Mouse (Mus musculus): ENCODE measurements at regions not wholly inside any gene's neighbourhood (a gene's known extent, or its start where the extent isn't known, plus 50 kb on each side); places are given as distances from the start of the nearest gene placed in this dataset.

DNA sequence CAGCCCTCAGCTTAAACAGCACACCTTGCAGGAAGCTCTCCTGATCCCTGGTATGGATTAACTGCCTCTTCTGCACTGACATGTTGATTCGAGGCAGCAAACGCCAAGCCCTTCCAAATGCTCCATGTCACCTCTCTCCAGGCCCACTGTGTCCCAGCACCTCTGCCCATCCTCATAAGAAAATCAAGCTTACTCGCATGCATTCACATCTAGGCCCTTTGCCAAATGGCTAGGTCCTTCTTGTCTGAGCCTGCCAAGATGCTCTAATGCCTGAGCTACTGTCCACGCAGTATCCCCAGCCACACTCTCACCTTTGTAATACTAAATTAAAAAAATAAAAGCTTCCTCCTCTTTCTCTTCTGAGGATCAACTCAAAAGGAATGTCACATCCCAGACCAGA is 588.7 kb upstream of the Cdh11 start:
- no peak for DNase-seq

DNA sequence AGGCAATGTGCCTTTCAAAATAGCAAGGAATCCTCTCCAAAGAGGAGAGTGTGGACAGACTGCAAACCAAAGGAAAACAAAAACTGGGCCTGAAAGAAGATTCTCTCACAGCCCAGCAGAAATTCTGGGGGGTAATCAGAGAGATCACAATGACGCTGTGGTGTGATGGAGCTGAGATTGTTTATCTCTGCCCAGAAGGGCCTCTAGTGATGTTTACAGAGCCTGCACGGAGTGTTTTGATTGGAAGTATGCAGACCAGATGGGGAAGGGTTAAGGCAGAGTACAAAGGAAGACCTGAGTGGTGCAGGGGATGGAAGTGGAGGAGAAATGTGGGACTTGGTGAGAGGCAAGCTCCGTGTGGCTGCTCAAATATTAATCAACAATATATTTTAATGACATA is 593.1 kb upstream of the Cdh11 start:
- no peak for DNase-seq

DNA sequence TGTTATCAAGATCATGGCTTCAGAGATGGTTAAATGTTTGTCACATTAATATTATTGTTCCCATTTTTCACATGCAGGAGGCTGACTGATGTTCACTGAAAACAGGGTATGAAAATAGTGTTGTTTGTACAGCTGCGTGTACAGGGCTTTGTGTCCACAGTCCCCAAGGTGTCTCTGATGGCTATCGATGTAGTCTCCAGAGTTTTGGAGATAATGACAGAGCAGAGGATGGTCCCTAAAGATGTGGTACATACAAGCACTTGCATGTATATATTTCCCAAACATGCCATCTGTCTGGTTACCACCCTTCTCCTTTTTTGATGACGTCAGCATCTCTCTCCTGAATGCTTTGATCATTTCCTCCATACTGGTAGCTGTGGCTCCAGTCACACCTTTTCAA is 596.1 kb upstream of the Cdh11 start:
- no peak for DNase-seq

DNA sequence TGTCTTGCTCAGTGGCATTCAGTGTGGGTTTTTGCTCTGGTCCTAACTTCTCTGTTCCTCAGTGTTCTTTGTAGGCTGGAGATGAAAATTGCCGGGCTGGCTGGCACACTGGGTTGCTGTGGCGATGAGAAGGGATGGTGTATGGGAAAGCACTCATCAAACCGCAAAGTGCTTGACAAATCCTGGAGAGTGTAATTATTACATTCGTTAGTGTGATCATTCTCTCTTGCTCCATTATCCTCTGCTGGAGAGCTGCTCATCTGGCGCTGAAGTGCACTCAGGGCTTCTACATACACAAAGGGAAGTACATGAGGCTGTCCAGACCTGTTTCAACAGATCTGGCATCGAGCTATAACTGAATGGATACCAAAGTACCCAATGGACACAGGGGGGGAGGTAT is 605.9 kb upstream of the Cdh11 start:
- DNase-seq: no peak

DNA sequence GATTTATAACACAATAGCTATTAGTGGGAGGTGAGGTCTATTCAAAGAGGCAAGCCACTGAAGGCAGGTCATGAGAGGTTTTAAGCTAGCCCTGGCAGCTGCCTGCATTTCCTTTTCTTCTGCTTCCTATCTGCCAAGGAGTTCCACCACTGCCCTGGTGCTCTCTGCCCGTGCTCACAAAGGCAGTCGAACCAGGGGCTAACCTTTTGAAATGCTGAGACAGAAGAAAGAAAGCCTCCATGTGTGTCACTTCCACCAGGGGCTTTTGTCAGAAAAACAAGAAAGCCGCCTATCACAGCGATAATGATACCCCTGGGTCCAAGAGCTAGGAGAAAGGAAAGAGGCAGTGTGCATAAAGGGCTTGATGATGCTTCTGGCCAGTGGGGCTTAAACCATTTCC is 609.9 kb upstream of the Cdh11 start:
- no peak for DNase-seq

DNA sequence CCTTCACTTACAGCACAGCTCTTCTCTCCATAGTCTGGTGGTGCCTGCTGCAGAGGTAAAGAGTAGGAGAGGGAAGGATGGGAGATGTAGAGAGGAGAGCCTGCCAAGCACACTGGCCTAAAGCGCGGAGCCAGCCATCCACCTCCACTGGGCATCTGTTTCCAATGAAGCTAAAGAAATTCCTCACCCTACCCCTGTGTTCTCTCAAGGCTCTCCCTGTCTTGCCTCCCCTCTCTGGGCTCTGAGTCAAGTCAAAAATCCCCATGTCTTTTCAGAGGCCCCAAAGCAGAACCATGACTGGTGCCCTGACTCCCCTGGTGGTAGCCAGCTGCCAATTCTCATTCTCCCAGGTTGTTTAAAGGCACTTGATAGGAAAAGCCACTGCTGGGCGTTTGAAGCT is 612.7 kb upstream of the Cdh11 start:
- no peak for DNase-seq

DNA sequence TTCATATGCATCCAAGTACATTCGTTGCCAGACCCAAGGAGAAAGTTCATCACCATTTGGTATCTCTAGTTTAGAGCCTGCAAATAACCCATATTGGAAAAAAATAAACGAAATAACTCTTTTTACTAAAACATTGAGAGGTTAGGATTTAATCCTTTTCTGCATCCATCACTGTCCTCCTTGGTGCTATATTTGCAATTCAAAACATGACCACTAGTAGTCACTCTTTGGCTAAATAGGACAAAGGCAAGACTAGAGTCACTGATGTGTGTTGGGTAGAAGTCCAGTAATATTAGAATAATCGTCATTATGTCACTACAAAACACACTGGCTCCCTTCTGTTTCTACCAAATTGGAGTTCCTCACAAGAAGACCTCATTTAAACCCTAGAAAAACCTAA is 614.0 kb upstream of the Cdh11 start:
- DNase-seq: no peak

DNA sequence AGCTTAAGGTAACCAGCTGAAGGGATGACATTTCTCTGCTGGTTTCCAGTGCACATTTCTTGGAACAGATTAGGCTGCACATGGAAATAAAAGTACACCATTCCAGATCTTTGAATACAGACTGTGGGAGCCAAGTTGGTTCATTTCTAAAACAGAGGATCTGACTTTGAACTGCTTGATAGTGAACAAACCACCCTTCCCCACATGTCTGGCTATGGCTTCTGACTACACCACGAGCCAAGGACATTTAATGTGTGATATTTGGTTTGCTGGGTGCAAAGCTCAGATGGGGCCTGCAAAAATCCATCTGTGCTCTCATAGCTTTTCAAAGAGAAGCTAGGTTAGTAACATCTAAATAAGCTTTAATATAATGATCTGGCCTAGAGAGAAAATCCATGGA is 614.7 kb upstream of the Cdh11 start:
- no peak for DNase-seq

DNA sequence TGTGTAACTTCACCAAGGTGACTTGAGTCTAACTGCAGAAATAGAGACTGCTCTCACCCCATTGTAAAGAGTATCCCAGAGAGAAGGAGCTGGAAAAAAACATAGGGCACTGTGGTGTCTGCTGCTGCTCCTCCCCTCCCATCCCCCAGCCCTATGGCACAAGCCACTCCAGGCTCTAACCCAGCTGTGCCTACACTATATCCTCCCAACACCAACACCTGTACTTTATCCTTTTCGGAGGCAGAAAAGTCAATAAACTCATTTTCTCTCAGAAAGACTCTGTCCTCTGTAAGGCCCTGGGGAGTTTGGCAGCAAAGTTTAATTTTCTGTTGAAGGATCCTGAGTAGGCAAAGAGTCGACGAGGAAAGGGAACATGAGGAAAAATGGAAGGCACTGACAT is 617.3 kb upstream of the Cdh11 start:
- no peak for DNase-seq

DNA sequence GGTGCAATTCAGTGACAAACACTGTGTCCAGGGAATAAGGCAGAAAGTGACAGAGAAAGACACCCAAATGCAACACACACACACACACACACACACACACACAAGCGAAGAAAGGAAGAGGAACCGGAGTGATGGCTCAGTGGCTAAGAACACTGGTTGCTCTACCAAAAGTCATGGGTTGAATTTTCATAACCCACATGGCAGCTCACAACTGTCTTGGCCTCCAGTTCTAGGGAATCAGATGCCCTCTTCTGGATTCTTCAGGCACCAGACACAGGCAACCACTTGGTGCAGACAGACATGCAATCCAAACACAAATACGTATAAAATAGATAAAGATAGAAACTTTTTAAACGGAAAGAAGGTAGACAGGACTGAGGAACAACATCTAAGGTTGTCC is 618.4 kb upstream of the Cdh11 start:
- no peak for DNase-seq

DNA sequence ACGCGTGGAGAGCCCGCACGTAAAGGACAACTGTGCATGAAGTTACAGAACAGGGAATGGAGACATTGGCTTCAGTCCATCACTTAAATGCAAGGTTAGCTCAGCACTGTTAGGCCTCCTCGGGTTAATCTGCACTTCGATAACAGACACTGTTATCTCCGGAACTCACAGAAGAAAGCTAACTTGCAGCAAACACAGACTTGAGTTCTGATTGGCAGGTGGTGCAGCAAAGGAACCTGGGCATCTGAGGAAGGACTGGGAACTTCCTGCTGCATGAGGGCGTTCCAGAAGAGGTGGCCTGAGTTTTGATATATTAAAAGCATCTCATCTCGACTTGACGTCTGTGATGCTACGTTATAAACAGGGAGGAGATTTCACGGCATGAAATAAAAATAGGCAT is 620.3 kb upstream of the Cdh11 start:
- no peak for DNase-seq

DNA sequence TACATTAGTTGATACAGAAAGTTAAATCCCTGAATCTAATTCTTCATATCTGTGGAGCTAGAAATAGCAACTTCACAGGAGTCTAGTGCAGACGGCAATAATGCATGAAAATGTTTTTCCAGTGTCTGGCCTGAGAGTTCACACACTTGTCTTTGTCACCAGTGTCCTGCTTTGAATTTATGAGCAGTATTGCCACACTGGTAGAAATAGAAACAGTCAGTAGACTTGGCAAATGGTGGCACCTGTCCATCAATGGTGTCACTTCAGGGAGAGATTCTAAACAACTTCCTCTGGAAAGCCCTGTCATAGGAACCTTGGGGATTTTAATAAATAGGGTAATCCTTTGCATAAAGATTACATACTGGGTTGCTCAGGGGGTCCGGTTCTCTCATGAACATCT is 621.5 kb upstream of the Cdh11 start:
- no peak for DNase-seq

DNA sequence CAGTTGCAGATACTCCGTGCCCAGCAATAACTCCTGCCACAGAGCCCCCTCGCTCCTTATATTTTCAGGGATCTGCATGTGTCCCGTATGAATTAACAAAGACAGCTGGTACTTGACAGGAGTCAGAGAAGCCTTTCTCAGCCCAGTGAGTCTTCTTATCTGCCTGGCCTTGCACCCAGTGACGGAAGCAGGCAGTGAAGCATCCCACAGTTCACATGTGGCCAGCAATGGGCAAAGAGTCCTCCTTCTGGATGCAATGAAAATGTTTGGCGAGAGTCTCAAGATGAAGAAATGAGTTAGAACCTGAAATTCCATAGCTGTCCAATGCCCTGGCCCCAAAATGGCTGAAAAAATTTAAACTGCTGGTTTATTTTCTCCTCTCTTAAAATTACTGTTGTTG is 622.2 kb upstream of the Cdh11 start:
- no peak for DNase-seq

DNA sequence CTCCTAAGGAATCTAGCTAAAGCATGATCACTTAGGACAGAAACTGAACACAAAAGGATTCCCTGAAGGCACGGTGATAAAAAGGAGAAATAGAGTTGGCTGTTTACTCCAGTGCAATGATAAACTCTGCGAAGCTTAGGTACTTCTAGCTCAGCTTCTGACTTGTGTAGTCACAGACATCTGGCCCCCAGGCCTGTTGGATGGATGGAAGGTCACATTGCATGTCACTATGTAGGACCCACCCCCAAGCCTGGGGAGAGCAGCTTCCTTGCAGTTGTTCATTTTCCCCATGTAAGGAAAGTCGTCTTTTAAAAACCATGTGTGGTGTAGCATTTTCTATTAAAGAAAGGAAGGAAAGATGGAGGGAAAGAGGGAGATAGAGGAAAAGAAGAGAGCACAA is 623.0 kb upstream of the Cdh11 start:
- DNase-seq: no peak

DNA sequence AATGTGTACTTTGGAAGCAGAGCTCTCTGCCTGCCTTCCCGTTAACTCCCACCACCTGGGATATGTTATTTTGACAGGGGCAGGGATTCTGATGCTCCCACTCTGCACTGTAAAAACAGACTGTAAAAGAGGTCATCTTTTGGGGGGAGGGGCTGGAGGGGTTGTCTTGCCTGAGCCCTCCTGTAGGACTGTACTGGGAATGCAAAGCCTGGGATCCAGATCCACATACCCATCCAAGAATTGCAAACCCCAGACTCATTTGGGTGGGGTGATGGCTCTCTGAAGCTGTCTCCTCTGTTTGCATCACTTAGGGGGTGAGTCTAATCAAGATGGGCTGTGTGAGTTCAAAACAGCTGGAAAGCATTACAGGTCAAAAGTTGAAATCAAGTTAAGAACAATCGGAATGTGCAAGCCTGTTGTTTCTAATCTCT is 623.7 kb upstream of the Cdh11 start:
- DNase-seq: no peak

DNA sequence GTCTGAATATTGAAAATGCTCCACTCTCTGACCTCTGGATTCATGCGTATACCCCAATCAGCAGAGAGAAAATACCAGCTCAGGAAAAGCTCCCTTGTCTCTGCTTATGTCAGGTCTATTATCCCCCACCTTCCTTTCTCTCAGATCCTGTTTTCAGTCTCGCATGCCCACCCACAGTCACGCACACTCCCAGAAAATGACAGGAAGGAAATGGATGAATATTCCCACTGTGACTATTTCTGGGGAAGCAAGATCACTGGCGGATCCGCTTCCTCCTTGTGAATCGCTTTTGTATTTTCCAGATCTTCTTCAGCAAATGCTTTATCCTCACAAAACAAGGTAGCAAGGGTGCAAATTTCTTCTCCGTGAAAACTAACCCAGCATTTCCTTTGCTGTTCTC is 627.3 kb upstream of the Cdh11 start:
- DNase-seq: no peak

DNA sequence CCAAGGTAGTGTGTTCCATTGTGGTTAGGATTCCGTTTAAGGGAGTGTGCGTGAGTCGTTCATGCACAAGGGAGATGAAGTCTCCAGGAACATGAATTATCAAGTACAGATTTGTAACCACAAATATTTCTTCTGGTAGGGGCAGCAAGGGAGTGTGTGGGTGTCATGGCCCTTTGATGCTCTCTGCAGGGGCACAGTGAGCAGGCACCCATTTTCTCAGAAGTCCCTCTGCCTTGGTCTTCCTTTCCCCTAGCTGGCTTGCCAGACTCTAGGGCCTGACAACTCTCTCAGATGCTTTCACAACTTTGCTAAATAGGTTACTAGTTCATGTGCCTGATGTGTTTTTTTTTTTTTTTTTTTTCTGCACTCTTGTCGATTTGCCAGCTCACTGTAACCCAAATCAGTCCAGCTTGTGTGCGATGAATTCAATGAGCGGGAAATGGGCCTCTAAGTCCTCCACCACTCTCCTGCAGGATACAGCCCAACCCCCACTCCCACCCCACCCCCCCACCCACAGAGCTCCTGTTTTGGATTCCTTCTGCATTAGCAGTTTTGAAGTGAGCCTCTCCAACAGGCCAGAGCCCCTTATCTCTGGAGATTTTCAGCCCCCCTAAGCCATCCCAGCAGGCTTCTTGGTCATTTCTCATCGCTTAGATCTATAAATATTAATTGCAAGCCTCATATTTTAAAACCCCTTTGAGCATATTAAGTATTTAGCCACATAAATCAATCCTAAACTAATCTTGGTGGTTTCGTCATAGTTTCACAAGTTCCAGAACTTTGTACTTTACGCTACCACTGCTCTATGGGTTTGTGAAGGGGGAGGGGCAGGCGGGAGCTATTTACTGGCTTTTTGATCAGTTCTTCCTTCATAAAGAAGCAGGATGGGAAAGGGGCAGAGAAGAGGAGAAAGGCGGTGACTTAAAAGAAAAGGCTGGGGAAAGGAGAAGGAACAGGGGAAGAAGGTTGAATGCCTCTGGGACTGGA is 628.4 kb upstream of the Cdh11 start:
- no peak for DNase-seq

DNA sequence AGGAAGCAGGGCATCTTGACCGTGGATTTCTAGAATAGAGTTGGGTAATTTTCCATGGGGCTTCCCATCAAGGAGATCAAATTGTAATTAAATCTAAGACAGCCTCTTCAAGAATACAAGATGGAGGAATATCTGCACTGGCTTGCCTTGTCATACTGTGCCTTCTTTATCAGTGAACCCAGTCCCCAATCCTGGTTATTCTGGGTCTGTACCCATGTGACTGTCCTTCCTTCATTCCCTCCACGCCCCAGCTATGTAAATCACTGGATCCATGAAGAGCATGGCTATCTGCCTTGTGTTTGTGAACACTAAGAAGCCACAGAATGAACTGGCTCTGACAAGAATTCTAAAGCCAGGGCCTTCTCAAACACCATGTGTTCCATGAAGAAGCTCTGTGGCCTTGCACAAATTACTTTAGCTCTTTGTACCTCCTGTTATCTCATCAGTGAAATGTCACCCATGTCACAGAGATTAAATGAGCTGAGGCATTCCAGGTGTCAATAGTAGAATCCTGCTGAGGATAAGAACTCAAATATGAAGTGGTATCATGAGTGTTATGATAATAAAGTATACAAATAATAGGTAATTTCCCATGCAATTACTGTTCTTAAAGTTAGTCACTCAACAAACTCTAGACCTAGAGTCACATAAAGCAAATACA is 637.0 kb upstream of the Cdh11 start:
- DNase-seq: no peak

DNA sequence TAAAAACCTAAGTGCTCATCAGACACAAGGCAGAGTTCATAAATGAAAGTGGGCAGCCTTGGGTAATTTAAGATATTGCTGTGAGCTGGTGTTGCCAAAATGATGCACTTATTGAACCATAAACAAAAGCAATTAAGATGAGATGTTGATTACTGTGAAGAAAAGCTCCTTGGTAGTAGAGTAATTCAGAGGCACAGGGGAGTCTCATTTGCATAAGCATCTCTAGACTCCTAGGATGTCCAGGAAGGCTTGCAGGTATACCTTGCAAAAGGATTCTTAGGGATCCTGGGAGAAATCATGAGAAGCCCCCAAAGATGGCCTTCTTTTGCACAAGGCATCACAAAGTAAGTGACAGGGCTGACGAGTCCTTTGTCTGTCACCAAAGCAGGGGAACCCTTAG is 640.5 kb upstream of the Cdh11 start:
- no peak for DNase-seq

DNA sequence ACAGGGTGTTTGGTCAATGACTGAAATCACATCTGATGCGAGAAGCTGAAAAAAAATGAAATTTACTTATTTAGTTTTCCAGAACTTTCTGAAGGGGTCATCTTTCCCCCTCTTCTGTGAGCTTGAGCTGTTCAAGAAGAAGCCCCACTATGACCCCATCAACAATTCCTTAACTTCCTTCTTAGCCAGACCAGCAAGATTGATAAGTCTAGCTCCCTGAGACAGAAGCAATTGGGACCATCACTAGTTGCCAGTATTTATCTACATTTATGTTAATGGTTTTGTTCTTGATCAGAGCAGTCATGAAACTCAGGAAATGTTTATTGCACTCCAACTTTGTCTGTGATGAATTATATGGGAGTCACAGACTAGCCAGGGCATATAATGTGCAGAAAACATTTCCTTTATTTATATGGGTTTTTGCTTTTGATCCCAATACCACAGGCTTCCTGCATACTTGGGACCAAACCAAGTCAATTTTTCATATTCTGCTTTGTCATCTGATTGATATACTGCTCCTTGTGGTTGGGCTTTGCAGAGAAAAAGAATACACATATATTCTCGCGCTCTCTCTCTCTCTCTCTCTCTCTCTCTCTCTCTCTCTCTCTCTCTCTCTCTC is 645.5 kb upstream of the Cdh11 start:
- no peak for DNase-seq

DNA sequence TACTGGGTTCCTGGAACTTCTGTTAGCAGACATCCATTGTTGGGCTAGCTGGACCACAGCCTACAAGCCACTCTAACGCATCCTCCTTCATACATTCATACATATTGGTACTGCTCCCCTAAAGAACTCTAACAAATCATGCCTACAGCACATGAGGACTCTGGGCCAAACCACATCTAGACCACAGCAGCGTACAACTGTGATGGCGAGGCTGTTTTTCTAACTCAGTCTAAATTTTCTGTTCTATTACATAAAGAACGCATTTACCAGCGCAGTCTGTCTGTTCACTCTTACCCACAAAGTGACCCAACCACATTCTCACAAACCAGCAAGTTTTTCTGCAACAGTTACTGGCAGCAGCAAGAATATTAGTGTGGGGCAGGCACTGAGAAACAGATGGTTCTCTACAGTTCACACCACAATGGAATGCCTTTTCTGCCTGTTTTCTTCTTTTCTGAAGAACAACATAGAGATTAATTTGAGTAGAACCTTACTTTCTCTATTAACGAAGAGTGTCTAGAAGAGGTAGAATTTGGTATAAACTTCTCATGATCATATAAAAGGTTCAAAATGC is 648.2 kb upstream of the Cdh11 start:
- no peak for DNase-seq

DNA sequence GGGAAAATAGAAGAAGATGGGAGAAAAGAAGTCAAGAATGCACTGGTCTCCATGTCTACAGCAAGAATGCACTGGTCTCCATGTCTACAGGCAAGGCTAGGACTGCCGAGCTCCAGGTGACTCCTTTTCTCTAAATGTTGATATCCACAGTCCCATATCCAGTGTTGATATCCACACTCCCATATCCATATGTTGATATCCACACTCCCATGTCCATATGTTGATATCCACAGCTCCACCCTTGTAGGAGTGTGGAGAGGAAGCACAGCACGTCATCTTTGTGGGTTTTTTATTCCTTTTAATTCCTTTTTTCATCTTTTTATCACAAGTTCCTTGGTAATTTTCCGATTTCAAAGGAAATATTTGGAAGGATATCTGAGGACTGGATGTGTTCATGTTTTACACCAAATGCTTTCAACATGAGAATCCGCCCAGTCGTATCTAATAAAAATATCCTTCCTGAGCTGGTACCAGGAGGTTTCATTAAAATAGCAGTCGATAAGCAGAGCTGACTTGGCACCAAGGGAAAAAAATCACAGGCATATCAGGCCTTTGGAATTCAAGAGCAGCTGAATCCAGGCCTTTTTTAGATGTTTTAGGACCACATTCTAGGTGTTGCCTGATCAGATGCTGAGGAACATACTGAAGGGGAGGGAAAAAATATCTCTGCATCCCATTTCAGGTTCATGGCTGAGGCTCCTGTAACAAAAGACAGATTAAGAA is 653.7 kb upstream of the Cdh11 start:
- DNase-seq: no peak

DNA sequence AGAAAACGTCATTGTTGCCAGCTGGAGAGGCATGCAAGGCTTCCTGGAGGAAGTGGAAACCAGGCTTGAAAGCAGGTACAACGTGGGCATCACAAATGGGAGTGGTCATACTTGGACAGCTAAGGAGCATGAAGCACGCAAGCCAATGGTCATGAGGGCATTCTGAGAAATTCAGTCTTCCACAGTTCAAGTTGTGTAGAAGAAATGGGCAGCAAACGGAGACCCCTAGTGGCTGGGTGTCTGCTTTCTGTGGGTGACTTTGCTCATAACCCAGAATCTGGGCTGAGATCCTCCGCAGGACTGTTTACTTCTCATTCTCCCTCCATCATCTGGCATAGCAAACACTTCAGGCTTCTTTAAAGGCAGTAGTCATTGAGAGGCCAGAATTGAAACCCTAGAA is 655.7 kb upstream of the Cdh11 start:
- DNase-seq: no peak
